Mouse (Mus musculus) testis, adult 2 months (tissue): ENCODE measurements around the gene Speer4e.
"Not testable (repeated sequence)": the region's sequence is repeated elsewhere in the genome, so short reads cannot be mapped to it uniquely, and the experiment has no call there.

Source experiments
- CTCF ChIP-seq: fragments of 200-500 bp; IDR thresholded peaks from 2 replicates; pipeline ENCODE4 v1.5.1; 2012; ENCODE audit warnings: low read depth, mild to moderate bottlenecking, inconsistent platforms, low read length, moderate library complexity; ENCODE audit not compliant: control insufficient read depth, insufficient read depth, insufficient replicate concordance
- POLR2A ChIP-seq: fragments of 200-500 bp; IDR thresholded peaks from 2 replicates; pipeline ENCODE4 v1.6.1; 2012; ENCODE audit warnings: low read depth, mild to moderate bottlenecking, inconsistent platforms, low read length, moderate library complexity; ENCODE audit not compliant: control insufficient read depth

DNA sequence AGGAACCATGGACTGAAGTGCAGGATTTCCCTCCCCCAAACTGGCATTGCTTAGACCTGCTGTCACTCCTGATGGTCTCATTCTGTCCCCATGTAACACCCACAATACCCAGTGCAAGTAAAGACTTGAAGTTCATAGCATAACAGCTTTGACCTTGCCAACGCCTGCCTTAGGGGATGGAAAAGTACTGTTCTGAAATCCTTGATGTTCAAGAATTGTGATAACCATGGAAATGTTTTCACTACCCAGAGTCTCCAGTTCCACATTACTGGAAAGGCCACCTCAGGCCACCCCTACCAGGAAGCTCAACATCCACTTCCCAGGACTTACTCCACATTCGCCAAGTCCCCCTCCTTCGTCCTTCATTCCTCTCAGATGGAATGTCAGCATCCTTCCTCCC lies 23.9 kb downstream of the Speer4e start:
- not testable (repeated sequence) for TF ChIP-seq CTCF, POLR2A
